Mouse (Mus musculus): ENCODE results near the gene Chtf18. TPM values are rescaled to one million over a fixed set of nuclear protein-coding genes. Genes with fewer than 3 reads are reported as not detected.
"Not testable (repeated sequence)": the region's sequence is repeated elsewhere in the genome, so short reads cannot be mapped to it uniquely, and the experiment has no call there.

The Chtf18 gene
- 1 to 10 TPM; 2.6 to 2.7 TPM for total RNA-seq (2021)
- long read RNA-seq, experiment 1, partial matches to known transcripts, result 0 of 6 reads
- long read RNA-seq, experiment 1, other reads (novel, unspliced or antisense), result 0 of 6 reads
- long read RNA-seq, experiment 2, partial matches to known transcripts, result 3 of 6 reads
- long read RNA-seq, experiment 2, other reads (novel, unspliced or antisense), result 2 of 6 reads

DNA sequence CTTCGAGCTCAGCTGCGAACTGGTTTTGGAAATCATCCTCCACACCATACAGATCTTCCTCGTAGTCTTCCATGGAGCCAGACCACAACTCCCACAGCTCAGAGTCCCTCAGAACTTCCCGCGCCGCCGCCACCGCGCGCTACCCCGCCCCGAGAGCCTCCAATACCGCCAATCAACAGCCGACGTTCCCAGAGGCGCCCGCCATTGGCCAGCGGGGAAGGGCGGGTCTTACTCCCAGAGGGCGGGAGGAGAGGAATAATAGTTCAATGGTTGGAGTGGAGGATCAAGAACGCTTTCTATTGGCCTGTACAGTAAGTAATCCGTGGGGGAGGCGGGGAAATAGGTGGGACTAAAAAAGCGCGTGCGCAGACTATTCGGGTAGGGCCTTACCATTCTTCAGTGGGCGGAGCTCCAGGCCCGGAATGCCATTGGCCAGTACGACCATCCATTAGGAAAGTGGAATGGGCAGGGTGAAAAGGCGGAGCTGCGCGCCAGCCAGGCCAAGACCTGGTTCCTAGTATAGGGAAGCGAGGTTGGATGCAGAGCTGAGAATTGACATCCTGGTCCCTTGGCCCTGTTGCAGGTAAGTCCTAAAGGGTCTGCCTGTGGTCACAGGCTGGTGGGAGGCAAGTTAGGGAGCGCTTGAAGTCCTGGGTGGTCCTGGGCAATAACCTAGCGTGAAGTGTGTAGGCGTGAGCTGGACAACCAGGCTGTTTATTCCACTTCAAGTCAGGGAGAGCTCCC is at the start of gene Chtf18, which contains the start of gene Rpusd1:
Gene Chtf18, minus strand, starts transcription at position 155 of the 744 bp plus-strand sequence.
Gene Rpusd1, plus strand, starts transcription at position 406 of the 744 bp plus-strand sequence.
- peak; percentile 93 to 94 for DNase-seq (ENCODE audit: low spot score in 2 of 2)

DNA sequence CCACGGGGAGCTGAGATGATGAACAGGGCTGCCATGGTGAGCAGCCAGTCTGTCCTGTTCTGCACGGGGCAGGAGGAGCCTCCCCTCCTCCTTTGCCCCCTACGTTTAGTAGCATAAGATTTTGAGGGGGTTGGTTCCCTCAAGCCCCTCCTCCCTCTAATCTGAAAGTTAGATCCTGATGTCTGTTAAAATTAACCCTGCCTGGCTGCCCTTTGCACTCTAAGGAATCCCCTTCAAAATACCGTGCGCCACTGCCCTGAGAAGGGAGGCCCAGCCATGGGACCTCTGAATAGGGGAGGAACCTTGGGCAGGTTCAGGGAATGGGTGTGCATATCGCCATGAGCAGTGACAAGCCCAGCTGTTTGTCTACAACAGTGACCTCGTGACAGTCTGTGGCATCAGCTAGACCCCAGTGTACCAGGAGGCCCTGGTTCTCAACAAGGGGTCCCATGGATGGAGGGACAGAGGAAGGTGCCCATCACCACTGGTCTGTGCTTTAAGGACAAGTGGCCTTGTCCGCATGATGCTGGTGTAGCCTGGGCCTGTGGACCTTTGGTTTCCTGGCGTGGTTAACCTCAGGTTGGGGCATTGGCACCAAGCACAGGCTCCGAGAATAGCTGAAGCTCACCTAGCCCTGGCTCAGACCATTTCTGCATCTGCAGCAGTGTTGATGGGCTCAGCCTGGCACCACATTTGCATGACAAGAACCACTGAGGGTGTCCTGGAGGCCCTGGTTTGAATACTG is 48.3 kb upstream of the Chtf18 start:
- DNase-seq (ENCODE audit: low spot score in 2 of 2), result no peak

- peak; percentile 99 for DNase-seq (ENCODE audit: low spot score in 2 of 2)
Observed at GRCm38 (mm10) chr17:25773549-25774120, 46.4 kb upstream of the Chtf18 start, which contains the start of gene Narfl. Narfl (plus strand) TSS chr17:25773776.

- no peak for DNase-seq (ENCODE audit: low spot score in 2 of 2)
Observed at GRCm38 (mm10) chr17:25769331-25769730, 42.1 kb upstream of the Chtf18 start.

GRCm38 (mm10) chr17:25765886-25766285 is 38.7 kb upstream of the Chtf18 start:
- DNase-seq (ENCODE audit: low spot score in 2 of 2), result no peak

DNA sequence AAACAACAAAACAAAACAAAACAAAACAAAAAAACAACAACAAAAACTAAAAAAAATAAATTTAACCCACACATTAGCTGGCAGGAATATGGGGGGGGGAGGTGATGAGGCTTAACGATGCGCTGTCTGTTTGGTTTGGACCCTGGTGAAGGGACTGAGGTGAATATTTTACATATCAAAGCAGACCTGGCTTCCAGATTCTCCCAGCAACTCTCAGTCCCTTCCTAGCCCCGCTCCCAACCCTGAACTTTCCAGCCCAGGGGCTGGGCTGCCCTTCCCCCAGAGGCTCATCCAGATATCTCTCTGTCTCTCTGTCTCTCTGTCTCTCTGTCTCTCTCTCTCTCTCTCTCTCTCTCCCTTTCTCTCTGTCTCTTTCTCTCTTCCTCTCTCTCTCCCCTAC is 35.4 kb upstream of the Chtf18 start:
- DNase-seq (ENCODE audit: low spot score in 2 of 2), result no peak

- DNase-seq (ENCODE audit: low spot score in 2 of 2), result no peak
Observed at GRCm38 (mm10) chr17:25761561-25761970, 34.3 kb upstream of the Chtf18 start.

DNA sequence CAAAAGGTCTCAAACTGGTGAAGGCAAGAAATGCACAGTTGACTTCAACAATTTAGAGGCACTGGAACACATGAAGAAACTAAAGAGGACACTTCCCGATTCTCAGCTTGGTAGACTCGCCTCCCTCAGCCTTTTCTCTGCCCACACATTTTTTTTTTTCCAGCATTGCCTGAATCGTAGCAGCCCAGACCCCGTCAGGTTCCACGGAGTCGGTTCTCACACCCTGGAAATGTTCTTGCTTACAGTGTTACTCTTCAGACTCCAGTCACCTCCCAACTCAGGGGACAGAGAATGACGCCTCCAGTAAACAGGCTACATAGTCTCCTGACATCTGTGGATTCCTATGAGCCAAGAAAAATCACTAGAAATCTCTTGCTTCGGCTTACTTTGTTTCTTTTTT is 32.9 kb upstream of the Chtf18 start:
- no peak for DNase-seq (ENCODE audit: low spot score in 2 of 2)

DNA sequence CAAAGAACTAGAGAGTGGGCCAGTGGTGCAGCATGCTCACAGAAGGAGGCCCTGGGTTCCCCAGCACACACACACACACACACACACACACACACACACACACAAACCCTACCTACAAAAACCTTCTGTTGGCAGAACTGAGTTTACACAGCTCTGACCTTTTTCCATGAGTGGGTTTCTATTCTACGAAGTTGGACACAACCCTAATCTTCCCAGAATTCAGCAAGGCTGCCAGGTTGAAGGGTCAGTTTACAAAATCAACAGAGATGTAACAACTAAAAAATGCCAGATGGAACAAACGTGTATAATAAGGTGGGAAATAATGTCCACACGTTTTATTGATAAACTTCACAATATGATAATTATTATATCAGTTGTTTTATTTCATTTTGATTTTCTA is 30.5 kb upstream of the Chtf18 start:
- no peak for DNase-seq (ENCODE audit: low spot score in 2 of 2)

DNA sequence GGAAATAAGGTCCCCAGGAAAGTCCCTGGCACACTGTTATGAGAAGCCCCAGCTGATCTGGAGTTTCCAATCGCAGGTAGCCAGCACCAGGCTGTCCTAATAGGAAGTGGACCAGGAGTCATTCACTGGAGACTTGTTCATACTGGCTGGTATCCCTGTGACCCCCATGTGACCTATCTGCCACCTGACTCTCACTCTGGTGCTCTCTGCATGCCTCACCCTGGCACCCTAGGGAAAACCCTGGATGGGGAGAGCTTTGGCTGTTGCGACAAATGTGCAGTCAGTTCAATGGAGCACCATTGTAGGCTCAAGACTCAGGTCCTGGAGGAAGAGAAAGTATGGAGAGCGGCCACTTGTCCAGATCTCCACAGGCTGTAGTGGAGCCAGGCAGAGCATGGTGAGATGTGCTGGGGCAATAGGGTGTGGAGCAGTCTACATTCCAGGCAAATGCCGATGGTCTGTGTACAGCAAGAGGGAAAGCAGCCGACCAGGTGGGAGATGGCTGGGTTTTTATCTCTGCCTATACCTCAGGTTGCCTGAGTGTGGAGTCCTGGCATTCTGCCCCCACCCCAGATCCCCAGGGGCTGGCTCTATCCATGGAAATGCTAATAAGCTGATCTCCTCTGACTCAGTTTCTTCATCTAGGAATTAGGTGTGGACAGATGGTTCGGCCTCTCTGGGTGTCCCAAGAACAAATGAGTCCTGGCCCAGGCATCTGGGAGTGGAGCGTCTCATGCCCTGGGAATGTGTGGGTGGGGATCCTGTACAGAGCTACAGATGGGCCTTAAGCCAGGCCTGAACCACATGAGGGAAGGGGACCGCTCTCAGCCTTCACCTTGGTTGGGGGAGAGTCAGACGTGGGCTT is 29.4 kb upstream of the Chtf18 start:
- no peak for DNase-seq (ENCODE audit: low spot score in 2 of 2)

- no peak for DNase-seq (ENCODE audit: low spot score in 2 of 2)
Observed at GRCm38 (mm10) chr17:25755627-25756377, 28.6 kb upstream of the Chtf18 start.

DNA sequence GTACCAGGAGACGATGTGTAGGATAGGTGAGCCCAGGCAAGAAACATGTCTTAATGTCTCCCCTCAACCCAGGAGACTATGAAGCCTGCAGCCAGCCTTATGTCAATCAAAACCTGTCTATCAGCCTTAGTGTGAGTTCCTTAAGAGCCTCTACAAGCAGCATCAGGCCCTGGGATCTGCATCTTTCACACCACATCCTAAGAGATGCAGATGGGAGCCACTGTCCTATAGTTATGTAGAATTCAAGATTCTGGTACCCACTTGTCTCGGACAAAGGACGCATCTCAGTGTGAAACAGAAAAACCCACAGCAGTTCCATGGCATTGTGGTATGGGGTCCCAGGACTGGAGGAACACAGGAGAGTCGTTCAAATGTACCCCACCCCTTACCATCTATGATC is 27.9 kb upstream of the Chtf18 start:
- no peak for DNase-seq (ENCODE audit: low spot score in 2 of 2)

GRCm38 (mm10) chr17:25754241-25754640 is 27.0 kb upstream of the Chtf18 start, which contains the start of gene Msln:
Msln (minus strand) TSS chr17:25754378.
- no peak for DNase-seq (ENCODE audit: low spot score in 2 of 2)

GRCm38 (mm10) chr17:25751446-25751845 is 24.2 kb upstream of the Chtf18 start:
- DNase-seq (ENCODE audit: low spot score in 2 of 2), result peak; percentile 63 to 71

DNA sequence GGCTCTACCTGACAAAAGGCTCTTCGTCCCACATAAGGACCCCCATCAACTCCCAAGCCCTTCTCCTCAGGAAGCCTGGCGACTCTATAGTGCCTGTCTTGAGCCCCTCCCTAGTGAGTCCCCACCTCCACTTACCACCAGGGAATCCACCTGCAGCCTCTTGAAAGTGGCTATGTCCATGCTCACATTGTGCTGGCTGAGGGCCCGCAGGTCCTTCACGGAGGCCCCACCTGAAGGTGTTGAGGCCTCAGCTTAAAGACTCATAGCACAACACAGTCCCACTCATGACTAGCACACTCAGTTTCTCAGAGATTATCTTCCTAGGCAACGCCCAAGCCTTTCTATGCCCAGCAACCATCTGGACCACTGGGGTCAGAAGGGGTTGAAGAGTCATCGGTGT is 22.1 kb upstream of the Chtf18 start:
- DNase-seq (ENCODE audit: low spot score in 2 of 2), result no peak

DNA sequence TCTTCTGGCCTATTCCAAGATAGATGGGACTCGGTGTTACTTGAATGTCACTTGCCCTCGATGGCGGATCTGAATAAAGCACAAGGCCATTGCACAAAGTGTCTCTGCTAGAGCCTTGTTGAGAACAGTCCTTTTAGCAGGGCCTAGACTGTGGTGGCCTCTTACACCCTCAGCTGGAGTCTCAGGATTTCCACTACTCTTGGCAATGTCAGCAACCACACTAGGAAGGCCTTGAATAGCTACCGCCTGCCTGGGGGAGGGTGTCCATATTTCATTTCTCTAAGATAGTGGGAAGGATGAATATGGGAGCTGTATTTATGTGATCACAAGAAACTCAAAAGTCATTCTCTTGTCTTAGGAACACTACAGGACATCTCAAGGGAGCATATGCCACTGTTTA is 21.0 kb upstream of the Chtf18 start:
- no peak for DNase-seq (ENCODE audit: low spot score in 2 of 2)

- DNase-seq (ENCODE audit: low spot score in 2 of 2), result no peak
Observed at GRCm38 (mm10) chr17:25744311-25744710, 17.1 kb upstream of the Chtf18 start.

- peak; percentile 42 to 67 for DNase-seq (ENCODE audit: low spot score in 2 of 2)
Observed at GRCm38 (mm10) chr17:25743831-25744230, 16.6 kb upstream of the Chtf18 start.

DNA sequence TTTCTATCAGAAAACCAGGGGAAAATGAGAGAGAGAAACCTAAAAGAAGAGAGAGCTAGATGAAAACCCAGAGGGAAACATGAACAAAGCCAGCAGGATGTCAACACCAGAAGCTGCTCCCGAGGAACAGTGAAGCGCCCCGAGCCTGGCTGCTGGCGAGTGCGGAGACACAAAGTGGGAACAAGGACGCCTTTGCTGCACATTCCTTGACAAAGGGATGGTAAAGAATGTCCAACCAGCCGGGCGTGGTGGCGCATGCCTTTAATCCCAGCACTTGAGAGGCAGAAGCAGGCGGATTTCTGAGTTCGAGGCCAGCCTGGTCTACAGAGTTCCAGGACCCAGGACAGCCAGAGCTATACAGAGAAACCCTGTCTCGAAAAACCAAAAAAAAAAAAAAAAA is 14.3 kb upstream of the Chtf18 start:
- not testable (repeated sequence) for DNase-seq (ENCODE audit: low spot score in 2 of 2)

DNA sequence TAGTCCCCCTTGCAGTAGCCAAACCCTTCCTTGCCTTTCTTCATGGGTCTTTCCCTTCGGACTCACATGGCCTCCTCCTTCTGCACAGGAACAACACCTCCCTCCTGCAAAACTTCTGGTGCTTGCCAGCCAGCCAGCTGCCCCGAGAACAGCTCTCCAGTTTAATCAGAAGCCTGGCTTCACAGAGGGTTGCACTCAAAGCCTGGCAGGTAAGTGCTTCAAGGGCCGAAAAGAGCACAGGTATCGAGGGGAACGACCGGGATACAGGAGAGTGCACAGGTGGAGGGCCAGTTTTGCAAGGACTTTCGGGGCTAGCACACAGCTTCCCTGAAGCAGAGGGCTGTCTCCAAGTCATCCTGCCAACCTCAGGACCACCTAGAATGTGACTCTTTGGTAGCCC is 11.6 kb upstream of the Chtf18 start:
- no peak for DNase-seq (ENCODE audit: low spot score in 2 of 2)
